Mouse (Mus musculus): Measurements from ENCODE around the gene Btbd9.

- TF ChIP-seq CTCF (IDR thresholded peaks at IDR 0.05; ENCODE audit: extremely low read depth, insufficient read depth, low read length) (no peak), POLR2A (IDR thresholded peaks at IDR 0.05; ENCODE audit: extremely low read depth, insufficient read depth, low read length) (no peak)
These were observed 154.0 kb downstream of the Btbd9 start for GRCm38 (mm10) chr17:30422278-30422677.
